Mouse (Mus musculus): ENCODE measurements around the gene Rasl10a. TPM values are rescaled to one million over a fixed set of nuclear protein-coding genes. Genes with fewer than 3 reads are reported as not detected.
A peak's percentile ranks its signal among the peaks of the same experiment; 100 is the strongest.

The Rasl10a gene
- total and polyA plus RNA-seq, 2 experiments from 2014 or later: 0.85 to 2.7 TPM

DNA sequence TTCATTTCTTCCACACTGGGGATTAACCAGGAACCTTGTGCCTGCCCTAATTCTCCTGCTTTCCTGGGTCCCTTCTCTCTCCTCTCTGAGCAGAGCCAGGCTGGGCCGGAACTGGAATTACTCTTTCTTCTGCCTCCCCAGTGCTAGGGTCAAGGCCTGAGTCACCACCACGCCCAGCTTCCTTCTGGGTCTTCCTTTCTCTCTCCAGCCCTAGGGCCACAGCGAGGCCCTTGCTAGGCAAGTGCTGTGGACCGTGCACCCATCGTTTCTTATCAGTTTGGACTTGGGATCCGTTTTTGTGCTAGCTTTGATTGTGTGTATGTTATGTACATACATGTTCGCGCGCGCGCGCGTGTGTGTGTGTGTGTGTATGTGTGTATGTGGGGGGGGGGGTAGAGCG, 3.8 kb upstream of the Rasl10a start:
- no peaks in the 10 kb centered on the region for H3K36me3 ChIP-seq (replicated peaks; ENCODE audit: control insufficient read depth, insufficient read depth, low read length)
- TF ChIP-seq CTCF (IDR thresholded peaks at IDR 0.05; ENCODE audit: low read depth) (no peak), EP300 (IDR thresholded peaks at IDR 0.05; ENCODE audit: low read depth) (no peak)
- H3K27me3 ChIP-seq (ENCODE audit: control insufficient read depth, insufficient read depth, low read length): peaks cover 24% of the 10 kb centered on the region
- H3K9me3 ChIP-seq (replicated peaks; ENCODE audit: control insufficient read depth, low read length): no peaks in the 10 kb centered on the region
- H3K4me3 ChIP-seq (ENCODE audit: low read depth, low read length): no peak overlapping the region
- 90% methylated on average over 14 of the region's 14 CpGs for WGBS
- DNase-seq (ENCODE audit: low spot score) (no peak), ATAC-seq (ENCODE audit: insufficient read depth, low read depth) (no peak)
- H3K9ac ChIP-seq (replicated peaks; ENCODE audit: low read depth, low read length): no peak overlapping the region
- no peak overlapping the region for H3K4me2 ChIP-seq (ENCODE audit: low read depth, low read length)
- no peaks in the 10 kb centered on the region for H3K4me1 ChIP-seq (ENCODE audit: control insufficient read depth, insufficient read depth)
- no peak overlapping the region for H3K27ac ChIP-seq (ENCODE audit: low read depth)

GRCm38 (mm10) chr11:5054874-5055273, 3.1 kb upstream of the Rasl10a start:
- 0 out of 2 replicates have a peak, but pooled peaks cover 6% of the 10 kb centered on the region for H3K4me1 ChIP-seq (ENCODE audit: control insufficient read depth, insufficient read depth)

GRCm38 (mm10) chr11:5055945-5056938, 1.7 kb upstream of the Rasl10a start:
- Histone ChIP-seq H3K4me1 (ENCODE audit: control insufficient read depth, insufficient read depth) (peaks cover 9% of the 10 kb centered on the region), H3K9me3 (replicated peaks; ENCODE audit: control insufficient read depth, low read length) (no peaks in the 10 kb centered on the region), H3K27ac (ENCODE audit: low read depth) (no peak overlapping the region), H3K9ac (replicated peaks; ENCODE audit: low read depth, low read length) (0 out of 2 replicates have a peak overlapping the region, but pooled peaks have one; percentile 16), H3K27me3 (ENCODE audit: control insufficient read depth, insufficient read depth, low read length) (peaks cover 45% of the 10 kb centered on the region), H3K4me3 (ENCODE audit: low read depth, low read length) (no peak overlapping the region), H3K4me2 (ENCODE audit: low read depth, low read length) (no peak overlapping the region), H3K36me3 (replicated peaks; ENCODE audit: control insufficient read depth, insufficient read depth, low read length) (no peaks in the 10 kb centered on the region)
- WGBS: 71% methylated on average over 23 of the region's 23 CpGs
- TF ChIP-seq CTCF (IDR thresholded peaks at IDR 0.05; ENCODE audit: low read depth) (no peak), EP300 (IDR thresholded peaks at IDR 0.05; ENCODE audit: low read depth) (no peak)
- DNase-seq (ENCODE audit: low spot score): no peak
- ATAC-seq (ENCODE audit: insufficient read depth, low read depth): no peak

More at GRCm38 (mm10) chr11:5054874-5055273, 3.1 kb upstream of the Rasl10a start:
- H3K9ac ChIP-seq (replicated peaks; ENCODE audit: low read depth, low read length): no peak overlapping the region
- no peaks in the 10 kb centered on the region for H3K9me3 ChIP-seq (replicated peaks; ENCODE audit: control insufficient read depth, low read length)
- ATAC-seq (ENCODE audit: insufficient read depth, low read depth): no peak
- DNase-seq (ENCODE audit: low spot score): no peak
- no peak overlapping the region for H3K27ac ChIP-seq (ENCODE audit: low read depth)
- no peak overlapping the region for H3K4me3 ChIP-seq (ENCODE audit: low read depth, low read length)
- WGBS: 55% methylated on average over 6 of the region's 6 CpGs
- peaks cover 31% of the 10 kb centered on the region for H3K27me3 ChIP-seq (ENCODE audit: control insufficient read depth, insufficient read depth, low read length)
- H3K4me2 ChIP-seq (ENCODE audit: low read depth, low read length): no peak overlapping the region
- TF ChIP-seq CTCF (IDR thresholded peaks at IDR 0.05; ENCODE audit: low read depth) (no peak), EP300 (IDR thresholded peaks at IDR 0.05; ENCODE audit: low read depth) (no peak)
- H3K36me3 ChIP-seq (replicated peaks; ENCODE audit: control insufficient read depth, insufficient read depth, low read length): no peaks in the 10 kb centered on the region

GRCm38 (mm10) chr11:5057064-5057463, 864 bp upstream of the Rasl10a start:
- DNase-seq (ENCODE audit: low spot score) (no peak), ATAC-seq (ENCODE audit: insufficient read depth, low read depth) (no peak)
- 71% methylated on average over 8 of the region's 8 CpGs for WGBS
- TF ChIP-seq EP300 (IDR thresholded peaks at IDR 0.05; ENCODE audit: low read depth) (no peak), CTCF (IDR thresholded peaks at IDR 0.05; ENCODE audit: low read depth) (no peak)
- no peak overlapping the region for H3K9ac ChIP-seq (replicated peaks; ENCODE audit: low read depth, low read length)
- no peak overlapping the region for H3K4me2 ChIP-seq (ENCODE audit: low read depth, low read length)
- H3K36me3 ChIP-seq (replicated peaks; ENCODE audit: control insufficient read depth, insufficient read depth, low read length): no peaks in the 10 kb centered on the region
- H3K4me3 ChIP-seq (ENCODE audit: low read depth, low read length): no peak overlapping the region
- H3K27ac ChIP-seq (ENCODE audit: low read depth): no peak overlapping the region
- no peaks in the 10 kb centered on the region for H3K9me3 ChIP-seq (replicated peaks; ENCODE audit: control insufficient read depth, low read length)
- peaks cover 17% of the 10 kb centered on the region for H3K4me1 ChIP-seq (ENCODE audit: control insufficient read depth, insufficient read depth)
- peaks cover 46% of the 10 kb centered on the region for H3K27me3 ChIP-seq (ENCODE audit: control insufficient read depth, insufficient read depth, low read length)

GRCm38 (mm10) chr11:5057541-5057855, 430 bp upstream of the Rasl10a start:
- ATAC-seq (ENCODE audit: insufficient read depth, low read depth) (no peak), DNase-seq (ENCODE audit: low spot score) (no peak)
- Histone ChIP-seq H3K4me1 (ENCODE audit: control insufficient read depth, insufficient read depth) (peaks cover 21% of the 10 kb centered on the region), H3K36me3 (replicated peaks; ENCODE audit: control insufficient read depth, insufficient read depth, low read length) (no peaks in the 10 kb centered on the region), H3K27ac (ENCODE audit: low read depth) (no peak overlapping the region), H3K27me3 (ENCODE audit: control insufficient read depth, insufficient read depth, low read length) (peaks cover 46% of the 10 kb centered on the region), H3K9ac (replicated peaks; ENCODE audit: low read depth, low read length) (0 out of 2 replicates have a peak overlapping the region, but pooled peaks have one; percentile 31), H3K4me2 (ENCODE audit: low read depth, low read length) (peak overlapping the region; percentile 97), H3K9me3 (replicated peaks; ENCODE audit: control insufficient read depth, low read length) (no peaks in the 10 kb centered on the region), H3K4me3 (ENCODE audit: low read depth, low read length) (peak overlapping the region; percentile 56)
- TF ChIP-seq EP300 (IDR thresholded peaks at IDR 0.05; ENCODE audit: low read depth) (no peak), CTCF (IDR thresholded peaks at IDR 0.05; ENCODE audit: low read depth) (no peak)
- 24% methylated on average over 8 of the region's 8 CpGs for whole genome bisulfite sequencing
